Mouse (Mus musculus) adrenal gland, adult 2 months (tissue): ENCODE data around the gene Pank3. TPM values are rescaled to one million over a fixed set of nuclear protein-coding genes. Genes with fewer than 3 reads are reported as not detected.
A peak's percentile ranks its signal among the peaks of the same experiment; 100 is the strongest.

Source experiments
- DNase-seq: peaks from one replicate; pipeline ENCODE4 v3.0.0; 2021
- long read RNA-seq: library from polyadenylated mRNA; stranded (forward); transcript quantifications from one replicate; pipeline ENCODE4 v2.0.0, GENCODE M21; 2021
- polyA plus RNA-seq: library from polyadenylated mRNA; depleted of rRNA; stranded (reverse); fragments of >200 nt; gene quantifications from 2 replicates; pipeline ENCODE4 v1.2.3, GENCODE M21; 2012; rRNA removed
- total RNA-seq, 2 experiments: library from RNA; stranded (reverse); gene quantifications; 2 replicates each; pipeline ENCODE4 v1.2.3; 2021

The Pank3 gene
- total RNA-seq (10 to 100 TPM; 70.8 to 70.9 TPM), polyA plus RNA-seq (4.5 and 4.8 TPM in 2 replicates)
- long read RNA-seq, full-length matches to known transcripts: 5 of 6 reads
- long read RNA-seq, partial matches to known transcripts: 0 of 6 reads
- long read RNA-seq, other reads (novel, unspliced or antisense): 1 of 6 reads

DNA sequence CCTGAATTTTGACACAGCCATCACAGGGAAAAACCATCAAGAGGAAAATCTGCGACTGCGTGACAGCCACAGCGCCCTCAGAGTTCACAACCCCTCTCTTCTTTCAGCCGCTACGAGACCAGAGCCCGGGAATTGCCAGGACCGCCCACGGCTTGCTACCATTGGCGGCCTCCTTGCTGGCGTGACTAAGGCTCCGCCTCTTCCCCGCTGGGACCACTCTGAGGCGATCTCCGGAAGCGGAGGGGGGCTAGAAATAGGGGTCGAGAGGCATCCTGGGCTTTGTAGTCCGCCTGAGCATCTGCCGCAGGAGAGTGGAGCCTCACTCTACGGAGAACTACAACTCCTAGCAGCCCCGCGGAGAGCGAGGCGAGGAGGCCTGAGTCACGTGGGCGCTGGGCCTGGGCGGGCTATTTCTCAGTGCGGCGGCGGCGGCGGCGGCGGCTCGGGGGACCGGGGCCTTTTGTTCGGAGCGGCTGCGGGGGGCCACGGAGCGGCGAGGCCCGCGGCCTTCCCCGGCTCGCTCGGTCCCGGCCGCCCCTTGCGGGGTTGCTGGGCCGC is at the start of gene Pank3:
Gene Pank3, plus strand, starts transcription at position 297 of the 558 bp plus-strand sequence.
- DNase-seq: peak; percentile 99

- DNase-seq: peak; percentile 78
These were observed 45.4 kb upstream of the Pank3 start for GRCm38 (mm10) chr11:35723876-35724275.

DNA sequence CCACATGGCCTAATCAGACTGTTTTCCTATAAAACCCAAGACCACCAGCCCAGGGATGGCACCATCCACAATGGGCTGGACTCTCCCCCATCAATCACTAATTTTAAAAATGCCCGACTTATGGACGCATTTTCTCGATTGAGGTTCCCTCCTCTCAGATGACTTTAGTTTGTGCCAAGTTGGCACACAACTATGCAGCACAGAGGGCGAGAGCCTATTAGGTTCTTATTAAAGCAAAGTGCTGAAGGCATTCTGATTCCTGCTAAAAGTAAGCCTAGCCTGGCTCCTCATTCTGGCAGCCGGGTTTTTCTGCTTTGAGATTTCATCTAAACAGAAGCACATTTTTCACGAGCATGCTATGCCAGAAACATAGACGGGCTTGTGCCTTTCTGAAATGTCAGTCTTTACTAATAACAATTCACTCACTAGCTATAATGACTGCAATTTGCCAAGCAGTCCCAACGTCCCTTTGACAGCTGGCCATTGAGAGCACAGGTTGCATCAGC is 42.9 kb upstream of the Pank3 start:
- no peak for DNase-seq

GRCm38 (mm10) chr11:35728200-35728599 is 41.1 kb upstream of the Pank3 start:
- no peak for DNase-seq

GRCm38 (mm10) chr11:35729186-35729585 is 40.1 kb upstream of the Pank3 start:
- peak; percentile 81 for DNase-seq

- no peak for DNase-seq
These were observed 36.9 kb upstream of the Pank3 start for GRCm38 (mm10) chr11:35732366-35732765.

- no peak for DNase-seq
These were observed 32.5 kb upstream of the Pank3 start for GRCm38 (mm10) chr11:35736817-35737216.

- no peak for DNase-seq
These were observed 32.0 kb upstream of the Pank3 start for GRCm38 (mm10) chr11:35737262-35737661.

GRCm38 (mm10) chr11:35738102-35738501 is 31.2 kb upstream of the Pank3 start:
- no peak for DNase-seq

DNA sequence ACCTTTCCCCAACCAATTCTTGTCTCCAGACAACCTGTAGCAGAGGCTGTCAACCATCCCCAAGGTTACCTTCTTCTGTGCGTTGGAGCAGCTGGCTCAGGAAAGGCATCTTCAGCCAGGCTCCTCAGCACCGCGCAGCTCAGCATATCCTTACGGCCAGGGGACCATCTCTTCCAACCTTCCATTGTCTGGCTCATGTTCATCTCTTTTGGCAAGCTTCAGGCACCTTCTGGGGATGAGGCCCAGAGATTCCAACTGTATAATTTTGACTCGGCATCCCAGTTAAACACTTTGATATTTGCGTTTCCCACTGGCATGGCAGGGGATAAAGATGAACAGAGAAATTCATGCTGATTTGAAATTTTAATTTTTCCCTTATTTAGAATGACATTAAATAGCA is 25.7 kb upstream of the Pank3 start:
- no peak for DNase-seq

DNA sequence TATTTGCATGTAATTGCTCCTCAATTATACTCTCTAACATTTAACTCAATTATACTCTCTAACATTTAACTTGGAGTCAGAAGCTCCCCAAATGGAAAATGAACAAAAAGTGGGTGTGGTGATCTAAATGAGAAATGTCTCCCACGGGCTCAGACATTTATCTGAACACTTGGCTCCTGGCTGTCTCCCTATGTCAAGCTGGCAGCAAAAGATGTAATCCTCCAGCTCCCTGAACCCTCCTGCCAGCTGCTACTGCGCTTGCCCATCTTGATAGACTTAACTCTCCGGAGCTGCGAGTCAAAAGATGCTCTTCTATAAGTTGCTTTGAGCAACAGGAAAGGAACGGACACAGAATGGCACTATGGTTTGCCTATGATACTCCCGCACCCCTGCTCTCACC is 24.7 kb upstream of the Pank3 start:
- no peak for DNase-seq

DNA sequence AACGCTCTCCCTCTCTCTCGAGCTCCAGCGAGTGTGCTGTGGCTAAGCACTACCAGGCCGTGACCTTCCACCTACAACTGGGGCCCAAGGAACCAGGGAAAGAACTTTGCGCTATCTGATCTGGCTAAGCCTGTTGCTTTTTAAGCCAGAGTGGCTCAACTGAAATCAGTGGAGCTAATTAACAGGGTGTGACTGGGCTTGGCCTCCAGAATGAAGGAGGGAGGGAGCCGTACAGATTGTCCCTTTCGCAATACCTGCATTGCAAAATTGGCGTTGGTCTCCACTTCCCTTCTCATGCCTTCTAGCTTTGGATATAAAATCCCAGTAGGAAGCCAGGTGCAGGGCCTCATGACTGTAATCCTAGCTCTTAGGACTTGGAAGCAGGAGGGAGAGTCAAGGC is 18.7 kb upstream of the Pank3 start:
- DNase-seq: peak; percentile 84

- DNase-seq: peak; percentile 31
These were observed 14.3 kb upstream of the Pank3 start for GRCm38 (mm10) chr11:35754906-35755418.

DNA sequence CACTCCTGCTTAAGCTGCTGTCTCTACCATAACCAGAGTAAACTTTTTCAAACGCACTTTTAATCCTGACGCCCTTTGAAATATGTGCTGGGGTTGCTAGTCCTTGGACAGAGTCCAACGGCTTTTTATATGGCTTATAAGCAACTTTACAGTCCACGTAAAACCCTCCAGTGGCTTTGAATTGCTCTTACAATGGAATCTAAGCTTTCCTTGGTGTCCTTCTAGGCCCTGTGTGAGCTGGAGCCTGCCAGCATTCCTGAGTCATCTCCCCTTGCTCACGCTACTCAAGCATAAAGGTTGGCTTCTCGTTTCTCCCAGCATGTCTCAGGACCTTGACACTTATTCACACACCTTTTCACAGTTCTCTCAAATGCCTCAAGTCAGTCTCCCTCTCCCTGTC is 13.7 kb upstream of the Pank3 start:
- DNase-seq: peak; percentile 64

GRCm38 (mm10) chr11:35756411-35757303 is 12.6 kb upstream of the Pank3 start:
- DNase-seq: peak; percentile 71

GRCm38 (mm10) chr11:35760001-35760626 is 9.2 kb upstream of the Pank3 start:
- DNase-seq: no peak

- DNase-seq: no peak
These were observed 8.7 kb upstream of the Pank3 start for GRCm38 (mm10) chr11:35760627-35761003.

DNA sequence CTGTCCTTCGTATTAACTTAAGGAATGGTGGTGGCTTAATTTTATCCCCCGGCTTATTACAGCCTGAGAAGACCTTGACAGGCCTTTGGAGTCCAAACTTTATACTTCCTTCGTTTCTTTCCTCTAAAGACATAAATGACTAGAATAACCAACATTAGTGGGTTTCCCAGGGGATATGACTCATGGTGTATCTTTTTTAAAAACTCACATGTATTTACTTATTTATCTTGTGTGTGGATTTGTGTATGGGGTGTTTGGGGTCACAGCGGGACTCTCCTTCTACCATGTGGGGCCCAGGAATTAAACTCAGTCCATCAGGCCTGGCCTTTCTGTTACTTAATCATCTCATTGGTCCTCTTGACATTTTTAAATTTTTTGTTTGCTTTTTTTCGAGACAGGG is 2.4 kb upstream of the Pank3 start:
- no peak for DNase-seq

- peak; percentile 92 for DNase-seq
These were observed 608 bp downstream of the Pank3 start for GRCm38 (mm10) chr11:35769746-35770437.

- no peak for DNase-seq
These were observed 1.6 kb downstream of the Pank3 start for GRCm38 (mm10) chr11:35770741-35771504.

- no peak for DNase-seq
These were observed 6.3 kb downstream of the Pank3 start for GRCm38 (mm10) chr11:35775606-35776005.
